Mouse (Mus musculus) layer of hippocampus, adult 9-11 months (tissue): Measurements from ENCODE around the gene Egfl7.

Experiments
- DNase-seq: peaks from one replicate; pipeline ENCODE4 v3.0.0; 2022

The Egfl7 gene

GRCm38 (mm10) chr2:26617928-26618327 lies 38.1 kb downstream of the Egfl7 start:
- DNase-seq = no peak

- DNase-seq = no peak
Observed at GRCm38 (mm10) chr2:26621246-26621645, 41.4 kb downstream of the Egfl7 start.

GRCm38 (mm10) chr2:26622984-26623383 lies 43.2 kb downstream of the Egfl7 start:
- no peak for DNase-seq

- DNase-seq = no peak
Observed at GRCm38 (mm10) chr2:26625419-26625818, 45.6 kb downstream of the Egfl7 start.

- DNase-seq = no peak
Observed at GRCm38 (mm10) chr2:26626081-26626480, 46.3 kb downstream of the Egfl7 start.

- DNase-seq = peak; percentile 90
Observed at GRCm38 (mm10) chr2:26627921-26628739, 48.3 kb downstream of the Egfl7 start, which contains the start of gene Fam69b. Gene Fam69b (plus strand): TSS chr2:26628457.

GRCm38 (mm10) chr2:26628792-26629437 lies 49.1 kb downstream of the Egfl7 start:
- DNase-seq = no peak

- no peak for DNase-seq
Observed at GRCm38 (mm10) chr2:26632541-26633395, 53.0 kb downstream of the Egfl7 start.

- DNase-seq = no peak
Observed at GRCm38 (mm10) chr2:26633953-26634530, 54.2 kb downstream of the Egfl7 start.

GRCm38 (mm10) chr2:26634629-26635488 lies 55.0 kb downstream of the Egfl7 start:
- no peak for DNase-seq

GRCm38 (mm10) chr2:26635489-26636324 lies 55.9 kb downstream of the Egfl7 start:
- DNase-seq = no peak

- no peak for DNase-seq
Observed at GRCm38 (mm10) chr2:26636325-26636635, 56.5 kb downstream of the Egfl7 start.

GRCm38 (mm10) chr2:26637316-26637932 lies 57.6 kb downstream of the Egfl7 start:
- no peak for DNase-seq

- no peak for DNase-seq
Observed at GRCm38 (mm10) chr2:26638039-26638438, 58.2 kb downstream of the Egfl7 start.

- no peak for DNase-seq
Observed at GRCm38 (mm10) chr2:26638572-26638971, 58.8 kb downstream of the Egfl7 start.

GRCm38 (mm10) chr2:26639083-26639482 lies 59.3 kb downstream of the Egfl7 start:
- DNase-seq = no peak

- peak; percentile 95 for DNase-seq
Observed at GRCm38 (mm10) chr2:26639838-26640830, 60.3 kb downstream of the Egfl7 start.

- no peak for DNase-seq
Observed at GRCm38 (mm10) chr2:26641006-26641647, 61.3 kb downstream of the Egfl7 start.
